Mouse (Mus musculus) C2C12 (cell line): ENCODE data around the gene Dnajb1.

Source experiments
- CEBPB ChIP-seq: IDR thresholded peaks from one replicate; pipeline ENCODE4 v1.6.1; 2011; ENCODE audit warnings: low read depth, mild to moderate bottlenecking, control low read depth, moderate library complexity
- CTCF ChIP-seq: IDR thresholded peaks from one replicate; pipeline ENCODE4 v1.5.1; 2011; ENCODE audit not compliant: control insufficient read depth, insufficient read depth, insufficient read length
- FOSL1 ChIP-seq: IDR thresholded peaks from one replicate; pipeline ENCODE4 v1.8.0; 2011; ENCODE audit warnings: mild to moderate bottlenecking, low read length; ENCODE audit not compliant: poor library complexity, insufficient read depth, severe bottlenecking
- MAX ChIP-seq: IDR thresholded peaks from one replicate; pipeline ENCODE4 v1.6.1; 2011; ENCODE audit warnings: mild to moderate bottlenecking, control low read depth
- MYOD1 ChIP-seq: IDR thresholded peaks from one replicate; pipeline ENCODE4 v1.6.1; 2011; ENCODE audit warnings: low read depth; ENCODE audit not compliant: control insufficient read depth, insufficient read length
- MYOG ChIP-seq: IDR thresholded peaks from one replicate; pipeline ENCODE4 v1.6.1; 2011; ENCODE audit not compliant: control insufficient read depth, insufficient read length; ENCODE audit errors: extremely low read depth
- USF1 ChIP-seq: IDR thresholded peaks from one replicate; pipeline ENCODE4 v1.6.1; 2011; ENCODE audit warnings: low read depth, mild to moderate bottlenecking, control low read depth, moderate library complexity

- TF ChIP-seq CTCF (no peak), MYOD1 (no peak), MAX (no peak), USF1 (no peak), MYOG (no peak), CEBPB (no peak), FOSL1 (no peak)
Observed at GRCm38 (mm10) chr8:83575561-83576515, 32.2 kb upstream of the Dnajb1 start.
